Mouse (Mus musculus): Measurements from ENCODE around the gene Usp12. TPM values are rescaled to one million over a fixed set of nuclear protein-coding genes. Genes with fewer than 3 reads are reported as not detected.
"Not testable (repeated sequence)": the region's sequence is repeated elsewhere in the genome, so short reads cannot be mapped to it uniquely, and the experiment has no call there.

The Usp12 gene
- polyA plus RNA-seq, 1 experiment from 2014 or later, result 14.9 TPM

GRCm38 (mm10) chr5:146759159-146759558 is 35.6 kb downstream of the Usp12 start:
- WGBS, result 81% methylated on average over 6 of the region's 6 CpGs

DNA sequence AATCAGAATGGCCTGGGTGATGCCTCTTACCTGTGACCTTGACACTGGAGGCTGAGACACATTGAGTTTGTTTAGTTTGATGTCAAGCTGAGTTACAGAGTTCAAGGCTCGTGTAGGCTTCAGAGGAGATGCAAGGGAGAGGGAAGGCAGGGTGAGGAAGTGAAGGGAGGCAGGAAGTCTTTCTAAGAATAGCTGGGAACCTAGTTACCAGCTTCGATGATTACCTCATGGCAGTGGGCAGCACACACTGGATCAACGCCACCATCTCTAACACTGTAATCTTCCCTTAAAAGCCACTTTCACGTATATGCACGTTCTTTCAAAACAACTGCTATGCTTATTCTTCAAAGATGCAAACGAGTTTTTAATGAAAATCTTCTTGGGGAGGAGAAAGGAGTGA is 36.9 kb downstream of the Usp12 start:
- H3K9me3 ChIP-seq, result no peaks in the 10 kb centered on the region
- H3K27me3 ChIP-seq (ENCODE audit: insufficient read depth, poor library complexity, severe bottlenecking), result no peaks in the 10 kb centered on the region
- no peak overlapping the region for H3K4me3 ChIP-seq
- WGBS, result 64% methylated on average over 6 of the region's 6 CpGs
- H3K27ac ChIP-seq, result no peak overlapping the region
- no peak for DNase-seq (ENCODE audit: low spot score)
- H3K4me1 ChIP-seq, result peaks cover 20% of the 10 kb centered on the region; the same call in 1 of the 2 replicates
- peaks cover 52% of the 10 kb centered on the region for H3K36me3 ChIP-seq

More at GRCm38 (mm10) chr5:146759159-146759558, 35.6 kb downstream of the Usp12 start:
- Histone ChIP-seq H3K27me3 (ENCODE audit: insufficient read depth, poor library complexity, severe bottlenecking) (no peaks in the 10 kb centered on the region), H3K9me3 (no peaks in the 10 kb centered on the region), H3K4me3 (no peak overlapping the region), H3K36me3 (peaks cover 40% of the 10 kb centered on the region), H3K27ac (no peak overlapping the region), H3K4me1 (peaks cover 20% of the 10 kb centered on the region; the same call in 1 of the 2 replicates)
- DNase-seq (ENCODE audit: low spot score), result no peak

- peaks cover 20% of the 10 kb centered on the region; the same call in 1 of the 2 replicates for H3K4me1 ChIP-seq
- no peak overlapping the region for H3K4me3 ChIP-seq
- WGBS, result 75% methylated on average over 5 of the region's 5 CpGs
- DNase-seq (ENCODE audit: low spot score), result no peak
- H3K36me3 ChIP-seq, result peaks cover 52% of the 10 kb centered on the region
- H3K27me3 ChIP-seq (ENCODE audit: insufficient read depth, poor library complexity, severe bottlenecking), result no peaks in the 10 kb centered on the region
- H3K27ac ChIP-seq, result no peak overlapping the region
- no peaks in the 10 kb centered on the region for H3K9me3 ChIP-seq
Measured at GRCm38 (mm10) chr5:146757316-146757715, 37.5 kb downstream of the Usp12 start.

- peaks cover 72% of the 10 kb centered on the region for H3K36me3 ChIP-seq
- no peaks in the 10 kb centered on the region for H3K9me3 ChIP-seq
- peaks cover 17% of the 10 kb centered on the region; the same call in 1 of the 2 replicates for H3K4me1 ChIP-seq
- DNase-seq (ENCODE audit: low spot score), result no peak
- H3K27ac ChIP-seq, result no peak overlapping the region
- H3K4me3 ChIP-seq, result no peak overlapping the region
- WGBS, result 93% methylated on average over 8 of the region's 8 CpGs
- H3K27me3 ChIP-seq (ENCODE audit: insufficient read depth, poor library complexity, severe bottlenecking), result no peaks in the 10 kb centered on the region
Measured at GRCm38 (mm10) chr5:146753181-146753580, 41.6 kb downstream of the Usp12 start.

GRCm38 (mm10) chr5:146750958-146751357 is 43.8 kb downstream of the Usp12 start:
- WGBS, result 78% methylated on average over 7 of the region's 7 CpGs

DNA sequence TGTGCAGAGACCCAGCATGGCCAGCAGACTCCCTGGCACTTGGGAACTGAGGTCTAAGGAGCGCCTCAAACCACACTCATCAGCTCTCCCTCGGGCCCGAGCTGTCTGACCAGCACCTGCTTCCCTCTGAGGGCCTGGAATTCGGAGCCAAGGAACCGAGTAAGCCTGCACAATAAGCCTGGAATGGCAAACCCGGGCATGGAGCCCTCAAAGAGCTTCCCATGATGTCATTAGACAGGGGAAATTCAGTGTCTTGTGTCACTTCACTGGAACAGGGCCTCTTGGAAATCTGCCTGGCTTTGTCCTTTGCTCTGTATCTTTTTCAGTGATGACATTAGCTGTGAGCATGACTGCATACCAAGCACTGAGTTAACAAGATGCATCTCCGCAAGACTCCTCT is 44.5 kb downstream of the Usp12 start:
- Histone ChIP-seq H3K4me1 (no peaks in the 10 kb centered on the region), H3K36me3 (peaks cover 66% of the 10 kb centered on the region), H3K4me3 (no peak overlapping the region), H3K27me3 (ENCODE audit: insufficient read depth, poor library complexity, severe bottlenecking) (no peaks in the 10 kb centered on the region), H3K27ac (no peak overlapping the region), H3K9me3 (no peaks in the 10 kb centered on the region)
- WGBS, result 87% methylated on average over 7 of the region's 7 CpGs
- DNase-seq (ENCODE audit: low spot score), result no peak

More at GRCm38 (mm10) chr5:146750958-146751357, 43.8 kb downstream of the Usp12 start:
- DNase-seq (ENCODE audit: low spot score), result no peak
- H3K9me3 ChIP-seq, result no peaks in the 10 kb centered on the region
- H3K4me3 ChIP-seq, result no peak overlapping the region
- H3K27ac ChIP-seq, result no peak overlapping the region
- H3K4me1 ChIP-seq, result no peaks in the 10 kb centered on the region
- peaks cover 70% of the 10 kb centered on the region for H3K36me3 ChIP-seq
- no peaks in the 10 kb centered on the region for H3K27me3 ChIP-seq (ENCODE audit: insufficient read depth, poor library complexity, severe bottlenecking)

GRCm38 (mm10) chr5:146749857-146750256 is 44.9 kb downstream of the Usp12 start:
- Histone ChIP-seq H3K36me3 (peaks cover 65% of the 10 kb centered on the region), H3K27ac (no peak overlapping the region)

GRCm38 (mm10) chr5:146736970-146737495 is 57.8 kb downstream of the Usp12 start:
- 74% methylated on average over 9 of the region's 9 CpGs for WGBS
- H3K27ac ChIP-seq, result no peak overlapping the region
- no peak for DNase-seq (ENCODE audit: low spot score)
- peaks cover 65% of the 10 kb centered on the region for H3K36me3 ChIP-seq
- no peaks in the 10 kb centered on the region for H3K27me3 ChIP-seq (ENCODE audit: insufficient read depth, poor library complexity, severe bottlenecking)
- no peaks in the 10 kb centered on the region for H3K4me1 ChIP-seq
- no peak overlapping the region for H3K4me3 ChIP-seq
- no peaks in the 10 kb centered on the region for H3K9me3 ChIP-seq

More at GRCm38 (mm10) chr5:146749857-146750256, 44.9 kb downstream of the Usp12 start:
- WGBS, result 85% methylated on average over 5 of the region's 5 CpGs
- Histone ChIP-seq H3K4me1 (no peaks in the 10 kb centered on the region), H3K9me3 (no peaks in the 10 kb centered on the region), H3K4me3 (no peak overlapping the region), H3K27me3 (ENCODE audit: insufficient read depth, poor library complexity, severe bottlenecking) (no peaks in the 10 kb centered on the region)
- no peak for DNase-seq (ENCODE audit: low spot score)

DNA sequence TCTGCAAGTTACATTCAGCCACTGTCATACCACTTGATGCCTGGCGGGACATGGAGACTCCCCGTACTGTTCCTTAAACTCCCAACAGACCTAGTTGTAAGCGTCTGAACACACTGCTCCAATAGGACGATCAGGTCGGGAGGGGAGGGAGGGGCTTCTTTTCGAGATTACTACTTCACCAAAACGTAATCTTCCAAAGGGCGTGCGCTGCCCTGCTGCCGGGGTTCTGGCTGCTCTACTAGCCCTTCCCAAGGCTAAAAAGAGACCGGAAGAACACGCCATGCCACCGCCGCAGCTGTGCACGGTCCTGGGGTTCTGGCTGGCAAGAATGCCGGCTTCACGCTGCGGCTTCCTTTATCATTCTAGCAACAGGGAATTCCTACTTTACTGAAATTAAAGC is 58.5 kb downstream of the Usp12 start:
- no peaks in the 10 kb centered on the region for H3K4me1 ChIP-seq
- no peaks in the 10 kb centered on the region for H3K9me3 ChIP-seq
- no peak overlapping the region for H3K27ac ChIP-seq
- H3K27me3 ChIP-seq (ENCODE audit: insufficient read depth, poor library complexity, severe bottlenecking), result no peaks in the 10 kb centered on the region
- no peak for DNase-seq (ENCODE audit: low spot score)
- peaks cover 64% of the 10 kb centered on the region for H3K36me3 ChIP-seq
- 77% methylated on average over 18 of the region's 18 CpGs for WGBS
- H3K4me3 ChIP-seq, result no peak overlapping the region

GRCm38 (mm10) chr5:146735054-146735453 is 59.8 kb downstream of the Usp12 start:
- not testable (repeated sequence) for H3K27me3 ChIP-seq (ENCODE audit: insufficient read depth, poor library complexity, severe bottlenecking); DNase-seq (ENCODE audit: low spot score); H3K27ac ChIP-seq; H3K9me3 ChIP-seq; H3K4me3 ChIP-seq; H3K4me1 ChIP-seq
- 91% methylated on average over 1 of the region's 9 CpGs for WGBS
- peaks cover 52% of the 10 kb centered on the region for H3K36me3 ChIP-seq

GRCm38 (mm10) chr5:146733888-146734640 is 60.7 kb downstream of the Usp12 start:
- Histone ChIP-seq H3K27ac (no peak overlapping the region), H3K36me3 (peaks cover 42% of the 10 kb centered on the region), H3K9me3 (no peaks in the 10 kb centered on the region), H3K4me1 (no peaks in the 10 kb centered on the region), H3K27me3 (ENCODE audit: insufficient read depth, poor library complexity, severe bottlenecking) (no peaks in the 10 kb centered on the region), H3K4me3 (no peak overlapping the region)
- WGBS, result 68% methylated on average over 12 of the region's 12 CpGs
- DNase-seq (ENCODE audit: low spot score), result no peak

- Histone ChIP-seq H3K27me3 (ENCODE audit: insufficient read depth, poor library complexity, severe bottlenecking) (no peaks in the 10 kb centered on the region), H3K4me3 (no peak overlapping the region), H3K27ac (no peak overlapping the region), H3K36me3 (peaks cover 38% of the 10 kb centered on the region), H3K9me3 (no peaks in the 10 kb centered on the region), H3K4me1 (no peaks in the 10 kb centered on the region)
- 86% methylated on average over 7 of the region's 7 CpGs for WGBS
- DNase-seq (ENCODE audit: low spot score), result no peak
Measured at GRCm38 (mm10) chr5:146733372-146733771, 61.4 kb downstream of the Usp12 start.

DNA sequence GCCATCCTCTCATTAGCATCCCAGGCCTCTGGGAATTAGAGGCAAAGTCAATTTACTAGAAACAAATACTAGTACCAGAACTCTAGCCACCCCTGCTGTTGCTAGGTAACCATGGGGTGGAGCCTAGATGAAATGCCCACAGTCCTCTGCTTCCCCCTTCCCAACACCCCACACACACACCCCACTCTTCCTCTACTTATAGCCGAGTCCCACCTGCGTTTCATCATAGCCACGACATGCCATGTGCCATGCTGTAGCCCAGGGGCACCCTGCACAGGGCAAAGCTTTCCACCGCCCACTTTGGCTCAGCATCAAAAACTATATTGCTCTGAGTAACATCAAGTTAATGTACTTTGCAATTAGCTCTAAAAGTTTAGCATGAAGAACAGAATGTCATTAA is 67.8 kb downstream of the Usp12 start:
- Histone ChIP-seq H3K4me3 (no peak overlapping the region), H3K9me3 (no peaks in the 10 kb centered on the region), H3K36me3 (0 out of 2 replicates have a peak, but pooled peaks cover 2% of the 10 kb centered on the region), H3K27me3 (ENCODE audit: insufficient read depth, poor library complexity, severe bottlenecking) (no peaks in the 10 kb centered on the region), H3K27ac (no peak overlapping the region), H3K4me1 (peaks cover 6% of the 10 kb centered on the region; the same call in 1 of the 2 replicates)
- 82% methylated on average over 4 of the region's 4 CpGs for WGBS
- no peak for DNase-seq (ENCODE audit: low spot score)

All from heart, embryonic 10.5 days (tissue).